ENCODE assay signal across 10 mouse cellular contexts in genomic region chr1:39749664-39750063, GRCm38 (mm10). TPM values are rescaled to one million over a fixed set of nuclear protein-coding genes. Genes with fewer than 3 reads are reported as not detected.
A peak's percentile ranks its signal among the peaks of the same experiment; 100 is the strongest.
DNase-seq lines count a peak whose midpoint lies in the region; ATAC-seq and TF ChIP-seq lines count a peak whose summit lies in the region.
"Had no signal": no experiment of that assay in that cellular context is flagged by ENCODE, and none has a peak within 500 bp of the region (broad histone marks: within the 10 kb centered on the region; RNA-seq: fewer than 3 reads in every experiment).

No protein-coding gene starts in this region.

- H3K4me2 ChIP-seq in kidney, embryonic 14.5 days (replicated peaks; ENCODE audit: low read depth, low read length) = no peak overlapping the region
- no peak overlapping the region for H3K4me2 ChIP-seq in embryonic facial prominence, embryonic 14.5 days (ENCODE audit: low read depth, low read length)

- TF ChIP-seq POLR2A in small intestine, adult 2 months (IDR thresholded peaks at IDR 0.05; ENCODE audit: low read depth, low read length) = no peak

- ATAC-seq in kidney, embryonic 14.5 days (ENCODE audit: low FRiP score, low TSS enrichment) = no peak
- peak; percentile 49; the same call in 1 of the 2 replicates for ATAC-seq in embryonic facial prominence, embryonic 14.5 days (ENCODE audit: low read depth)

- H3K27me3 ChIP-seq in kidney, embryonic 14.5 days (ENCODE audit: control insufficient read depth, insufficient read depth, low read length) = no peaks in the 10 kb centered on the region
- H3K27me3 ChIP-seq in embryonic facial prominence, embryonic 14.5 days (replicated peaks; ENCODE audit: control insufficient read depth, insufficient read depth, low read length) = no peaks in the 10 kb centered on the region
- H3K27me3 ChIP-seq in small intestine, adult 2 months (ENCODE audit: control insufficient read depth, insufficient read depth, low read length) = no peaks in the 10 kb centered on the region

- no peak overlapping the region; the same call in 1 of the 2 replicates for H3K9ac ChIP-seq in kidney, embryonic 14.5 days (ENCODE audit: low read depth, low read length)
- H3K9ac ChIP-seq in embryonic facial prominence, embryonic 14.5 days (ENCODE audit: low read depth, low read length) = no peak overlapping the region

- 17% methylated on average over 3 of the region's 3 CpGs for WGBS in kidney, embryonic 14.5 days
- 24% methylated on average over 3 of the region's 3 CpGs for WGBS in embryonic facial prominence, embryonic 14.5 days
- WGBS in small intestine, adult 2 months = 8% methylated on average over 3 of the region's 3 CpGs

- no peak for DNase-seq in kidney, adult 11 months
- peak; percentile 67 for DNase-seq in embryonic facial prominence, embryonic 14.5 days (ENCODE audit: low spot score)
- peak; percentile 48 to 65 for DNase-seq in kidney, postnatal 4 days
- no peak for DNase-seq in urinary bladder, postnatal 4 days (ENCODE audit: low spot score in 2 of 2)
- DNase-seq in urinary bladder, postnatal 10 days (ENCODE audit: low spot score) = no peak
- no peak for DNase-seq in cerebellum, postnatal 36 days

- H3K36me3 ChIP-seq in kidney, embryonic 14.5 days (ENCODE audit: control insufficient read depth, insufficient read depth, low read length) = no peaks in the 10 kb centered on the region
- H3K36me3 ChIP-seq in embryonic facial prominence, embryonic 14.5 days (ENCODE audit: control insufficient read depth, insufficient read depth, low read length) = no peaks in the 10 kb centered on the region
- H3K36me3 ChIP-seq in small intestine, adult 2 months (ENCODE audit: control insufficient read depth, insufficient read depth, low read length) = no peaks in the 10 kb centered on the region
- H3K36me3 ChIP-seq: G1E had no signal

- TF ChIP-seq CTCF in small intestine, adult 2 months (IDR thresholded peaks at IDR 0.05; ENCODE audit: extremely low read depth, insufficient read length, insufficient replicate concordance, low read depth, low read length) = no peak

- H3K27ac ChIP-seq in kidney, embryonic 14.5 days (ENCODE audit: low read depth, low read length) = peak overlapping the region; percentile 53; the same call in 1 of the 2 replicates
- no peak overlapping the region for H3K27ac ChIP-seq in embryonic facial prominence, embryonic 14.5 days (replicated peaks; ENCODE audit: low read depth, low read length)
- peak overlapping the region; percentile 59 for H3K27ac ChIP-seq in small intestine, adult 2 months (ENCODE audit: insufficient read depth, low read depth, low read length)

- H3K4me1 ChIP-seq in kidney, embryonic 14.5 days (ENCODE audit: control insufficient read depth, insufficient read depth, low read length) = peaks cover 16% of the 10 kb centered on the region
- H3K4me1 ChIP-seq in embryonic facial prominence, embryonic 14.5 days (ENCODE audit: control insufficient read depth, insufficient read depth, low read length) = no peaks in the 10 kb centered on the region
- peaks cover 14% of the 10 kb centered on the region; the same call in 1 of the 2 replicates for H3K4me1 ChIP-seq in small intestine, adult 2 months (ENCODE audit: control insufficient read depth, insufficient read depth, insufficient read length, low read length)

- H3K4me3 ChIP-seq in kidney, embryonic 14.5 days (ENCODE audit: low read length) = no peak overlapping the region
- H3K4me3 ChIP-seq in embryonic facial prominence, embryonic 14.5 days (ENCODE audit: low read depth, low read length) = no peak overlapping the region
- no peak overlapping the region for H3K4me3 ChIP-seq in small intestine, adult 2 months (ENCODE audit: low read depth, low read length)

- no peaks in the 10 kb centered on the region for H3K9me3 ChIP-seq in kidney, embryonic 14.5 days (ENCODE audit: control insufficient read depth, low read length)
- no peaks in the 10 kb centered on the region for H3K9me3 ChIP-seq in embryonic facial prominence, embryonic 14.5 days (ENCODE audit: control insufficient read depth, low read length)
- H3K9me3 ChIP-seq: G1E had no signal

RNA-seq across cellular contexts. Expression of gene Rfx8, which starts 28.9 kb away (rescaled TPM):
- polyA plus RNA-seq in kidney, embryonic 14.5 days (2014; fragmentation: Nextera tagmentation; extraction: Ambion mirVana) = 0.18 TPM in 1 of 2 replicates, not detected in the other
- polyA plus RNA-seq in embryonic facial prominence, embryonic 14.5 days (2014; fragmentation: Nextera tagmentation; extraction: Ambion mirVana) = 2.0 and 2.3 TPM in 2 replicates
- polyA plus RNA-seq in small intestine, adult 2 months (2012; rRNA removed) = 0.04 TPM in 1 of 2 replicates, not detected in the other
- polyA plus RNA-seq: G1E had no signal

RNA-seq across cellular contexts. Expression of gene Gm3646, which starts 55.5 kb away (rescaled TPM):
- not detected in 2 replicates for polyA plus RNA-seq in kidney, embryonic 14.5 days (2014; fragmentation: Nextera tagmentation; extraction: Ambion mirVana)
- polyA plus RNA-seq in embryonic facial prominence, embryonic 14.5 days (2014; fragmentation: Nextera tagmentation; extraction: Ambion mirVana) = 0.61 TPM in 1 of 2 replicates, not detected in the other
- not detected in 2 replicates for polyA plus RNA-seq in small intestine, adult 2 months (2012; rRNA removed)
- polyA plus RNA-seq: G1E; neural tube, embryonic 14.5 days had no signal

Comparison
In these comparisons a context has a peak if more than half of its experiments do, and no peak if none do; other contexts are left out.
1. DNase-seq: peak in embryonic facial prominence, embryonic 14.5 days (single experiment) and kidney, postnatal 4 days (2 of 2); none in kidney, adult 11 months (single experiment), urinary bladder, postnatal 4 days (0 of 2), urinary bladder, postnatal 10 days (single experiment) and cerebellum, postnatal 36 days (0 of 2).